Mouse (Mus musculus) CH12.LX (cell line): ENCODE results near the gene Vps45. TPM values are rescaled to one million over a fixed set of nuclear protein-coding genes. Genes with fewer than 3 reads are reported as not detected.

Experiments used
- DNase-seq: peaks from one replicate; pipeline ENCODE4 v3.0.0-alpha.2; 2013; ENCODE audit errors: extremely low read depth
- H3K27ac ChIP-seq: 2 replicates; pipeline ENCODE4 v1.5.1; 2012; ENCODE audit warnings: low read depth, mild to moderate bottlenecking, control low read depth, moderate library complexity; ENCODE audit not compliant: insufficient read depth
- H3K27me3 ChIP-seq: replicated peaks from 2 replicates; pipeline ENCODE3; 2012; ENCODE audit warnings: inconsistent platforms
- H3K36me3 ChIP-seq, 2 experiments: replicated peaks in 1 of 2; 2 replicates each; pipeline versions ENCODE3 to v1.6.1; 2012; ENCODE audit warnings: inconsistent platforms in 1 of 2, low read length in 1 of 2, mild to moderate bottlenecking in 1 of 2, mixed read lengths in 1 of 2, moderate library complexity in 1 of 2; ENCODE audit not compliant: control insufficient read depth in 1 of 2, insufficient read depth in 1 of 2
- H3K4me1 ChIP-seq, 2 experiments: 2 replicates each; pipeline ENCODE4 v1.6.1; 2012; ENCODE audit warnings: inconsistent platforms in 1 of 2, moderate library complexity in 1 of 2; ENCODE audit not compliant: insufficient read depth in 2 of 2, control insufficient read depth in 1 of 2
- H3K4me2 ChIP-seq: 2 replicates; pipeline ENCODE4 v1.6.1; 2012; ENCODE audit warnings: low read depth, mild to moderate bottlenecking, control low read depth; ENCODE audit not compliant: poor library complexity, insufficient read depth, severe bottlenecking
- H3K4me3 ChIP-seq, 3 experiments: fragments of 150-350 bp in 1 of 3; sonication (generic) in 1 of 3; replicated peaks in 1 of 3; 2 replicates each; pipeline versions ENCODE3 to v1.5.1; 2011 to 2012; ENCODE audit warnings: low read depth in 2 of 3, low read length in 2 of 3, mild to moderate bottlenecking in 2 of 3, moderate library complexity in 2 of 3, control low read depth in 1 of 3, improper control_type of control experiment in 1 of 3, inconsistent platforms in 1 of 3, mixed read lengths in 1 of 3; ENCODE audit not compliant: poor library complexity in 1 of 3
- H3K79me2 ChIP-seq: replicated peaks from 2 replicates; pipeline ENCODE4 v1.6.1; 2012; ENCODE audit warnings: mild to moderate bottlenecking, moderate library complexity; ENCODE audit not compliant: control insufficient read depth, poor library complexity, insufficient read depth, severe bottlenecking; ENCODE audit errors: extremely low read depth
- H3K9ac ChIP-seq: 2 replicates; pipeline ENCODE4 v1.6.1; 2012; ENCODE audit warnings: low read depth, mild to moderate bottlenecking, control low read depth, moderate library complexity; ENCODE audit not compliant: insufficient read depth
- H3K9me3 ChIP-seq: replicated peaks from 2 replicates; pipeline ENCODE3; 2012; ENCODE audit warnings: low read length, inconsistent platforms, mixed read lengths
- CHD1 ChIP-seq: IDR thresholded peaks from 2 replicates; pipeline ENCODE4 v1.6.1; 2012; ENCODE audit warnings: low read depth, low read length, improper control_type of control experiment, inconsistent platforms
- CHD2 ChIP-seq: IDR thresholded peaks from 2 replicates; pipeline ENCODE4 v1.6.1; 2011; ENCODE audit warnings: low read length, improper control_type of control experiment
- E2F4 ChIP-seq: IDR thresholded peaks from 2 replicates; pipeline ENCODE4 v1.6.1; 2011; ENCODE audit warnings: low read depth, low read length, improper control_type of control experiment; ENCODE audit not compliant: insufficient replicate concordance
- ETS1 ChIP-seq: conservative IDR thresholded peaks from 2 replicates; pipeline ENCODE4 v1.6.1; 2012; ENCODE audit warnings: low read depth, mild to moderate bottlenecking, inconsistent platforms, low read length, improper control_type of control experiment, moderate library complexity
- JUN ChIP-seq: IDR thresholded peaks from 2 replicates; pipeline ENCODE4 v1.6.1; 2011; ENCODE audit warnings: low read depth, mild to moderate bottlenecking, low read length, improper control_type of control experiment, moderate library complexity; ENCODE audit not compliant: insufficient read depth
- KAT2A ChIP-seq: IDR thresholded peaks from 2 replicates; pipeline ENCODE4 v1.6.1; 2012; ENCODE audit warnings: low read length, improper control_type of control experiment, inconsistent platforms; ENCODE audit not compliant: insufficient replicate concordance
- MAZ ChIP-seq: IDR thresholded peaks from 2 replicates; pipeline ENCODE4 v1.6.1; 2012; ENCODE audit warnings: low read depth, mild to moderate bottlenecking, inconsistent platforms, low read length, improper control_type of control experiment, moderate library complexity
- MEF2A ChIP-seq: IDR thresholded peaks from 2 replicates; pipeline ENCODE4 v1.6.1; 2014; ENCODE audit warnings: low read depth, mild to moderate bottlenecking, inconsistent platforms, low read length, improper control_type of control experiment, borderline replicate concordance
- NELFE ChIP-seq: IDR thresholded peaks from 2 replicates; pipeline ENCODE4 v1.6.1; 2011; ENCODE audit warnings: low read depth, low read length, improper control_type of control experiment
- NRF1 ChIP-seq: IDR thresholded peaks from 2 replicates; pipeline ENCODE4 v1.6.1; 2014; ENCODE audit warnings: low read depth, mild to moderate bottlenecking, inconsistent platforms, low read length, improper control_type of control experiment, moderate library complexity
- PAX5 ChIP-seq: IDR thresholded peaks from 2 replicates; pipeline ENCODE4 v1.6.1; 2012; ENCODE audit warnings: low read length, inconsistent platforms, mixed read lengths
- POLR2A ChIP-seq: IDR thresholded peaks from 2 replicates; pipeline ENCODE4 v1.6.1; 2011; ENCODE audit warnings: low read depth, mild to moderate bottlenecking, improper control_type of control experiment, low read length
- RCOR1 ChIP-seq: conservative IDR thresholded peaks from 2 replicates; pipeline ENCODE4 v1.6.1; 2012; ENCODE audit warnings: low read depth, mild to moderate bottlenecking, inconsistent platforms, low read length, improper control_type of control experiment
- SMC3 ChIP-seq: IDR thresholded peaks from 2 replicates; pipeline ENCODE4 v1.6.1; 2011; ENCODE audit warnings: low read depth, low read length, improper control_type of control experiment
- TBP ChIP-seq: conservative IDR thresholded peaks from 2 replicates; pipeline ENCODE4 v1.6.1; 2011; ENCODE audit warnings: low read depth, low read length, improper control_type of control experiment
- UBTF ChIP-seq: IDR thresholded peaks from 2 replicates; pipeline ENCODE4 v1.6.1; 2012; ENCODE audit warnings: low read depth, mild to moderate bottlenecking, inconsistent platforms, low read length, improper control_type of control experiment, moderate library complexity
- USF1 ChIP-seq: IDR thresholded peaks from 2 replicates; pipeline ENCODE4 v1.6.1; 2014; ENCODE audit warnings: low read depth, mild to moderate bottlenecking, inconsistent platforms, low read length, improper control_type of control experiment
- USF2 ChIP-seq: conservative IDR thresholded peaks from 2 replicates; pipeline ENCODE4 v1.6.1; 2011; ENCODE audit warnings: low read depth, low read length, improper control_type of control experiment
- ZKSCAN1 ChIP-seq: IDR thresholded peaks from 2 replicates; pipeline ENCODE4 v1.6.1; 2012; ENCODE audit warnings: low read depth, inconsistent platforms, low read length, improper control_type of control experiment, borderline replicate concordance
- ZNF384 ChIP-seq: IDR thresholded peaks from 2 replicates; pipeline ENCODE4 v1.6.1; 2012; ENCODE audit warnings: low read depth, low read length, improper control_type of control experiment, inconsistent platforms
- dilution Hi-C: fragments of 300-500 bp; cut with MboI; formaldehyde crosslinking; loops from 2 replicates; pipeline ENCODE4 v1.14.3; 2020; ENCODE audit warnings: low sequenced_read_pairs; ENCODE audit not compliant: extremely low pct_unique_long_range_greater_than_20kb, extremely low pct_ligation_motif_present
- in situ Hi-C: fragments of 300-500 bp; cut with MboI; formaldehyde crosslinking; loops from 3 replicates; pipeline ENCODE4 v1.14.3; 2019; ENCODE audit warnings: low sequenced_read_pairs, low pct_ligation_motif_present, low pct_unique_long_range_greater_than_20kb, mixed read lengths
- polyA plus RNA-seq: library from polyadenylated mRNA; unstranded; fragments of >175 nt; gene quantifications from 2 replicates; pipeline ENCODE4 v1.2.1, GENCODE M21; 2012; ENCODE audit warnings: low read depth; ENCODE audit not compliant: insufficient read length
- total RNA-seq, 2 experiments: library from RNA; depleted of rRNA; stranded (reverse); fragments of 300-350 nt in 1 of 2; fragments of >200 nt in 1 of 2; gene quantifications; 2 replicates each; pipeline ENCODE4 v1.2.3; 2012 to 2014

Vps45 gene
- total and polyA plus RNA-seq, 3 experiments, result 16.2 to 20.8 (median 16.8) TPM

DNA sequence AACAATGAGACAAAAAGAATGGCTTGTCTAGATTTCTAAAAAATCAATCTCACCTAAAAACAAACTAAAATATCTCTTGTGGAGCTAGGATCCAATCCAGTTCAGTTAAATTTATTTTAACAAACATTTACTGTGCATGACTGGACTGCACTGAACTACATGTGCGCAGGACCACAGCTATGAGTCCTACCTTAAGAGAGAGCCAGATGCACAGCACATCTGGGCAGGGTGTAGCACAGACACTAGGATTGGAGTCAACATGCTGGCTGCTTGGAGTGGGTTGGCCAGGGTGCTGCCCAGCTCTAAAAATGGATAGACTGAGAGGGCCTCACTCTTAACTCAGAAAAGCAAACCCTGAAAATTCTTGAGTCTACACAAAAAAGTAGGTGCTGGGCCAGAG lies 56.7 kb downstream of the Vps45 start:
- H3K4me1 ChIP-seq, result peaks cover 9 to 32% of the 10 kb centered on the region in 2 experiments
- no peak overlapping the region for H3K4me2 ChIP-seq
- in situ Hi-C loops (no loop called here), dilution Hi-C loops (no loop called here)
- DNase-seq, result no peak
- H3K9me3 ChIP-seq, result no peaks in the 10 kb centered on the region
- H3K36me3 ChIP-seq, result peaks cover 0 to 21% of the 10 kb centered on the region in 2 experiments
- TF ChIP-seq CHD1 (no peak), POLR2A (no peak), NRF1 (no peak), CHD2 (no peak), NELFE (no peak), USF2 (no peak), SMC3 (no peak), PAX5 (no peak), ZNF384 (no peak)
- no peaks in the 10 kb centered on the region for H3K79me2 ChIP-seq
- no peak overlapping the region for H3K27ac ChIP-seq
- no peaks in the 10 kb centered on the region for H3K27me3 ChIP-seq
- no peak overlapping the region for H3K9ac ChIP-seq
- no peak overlapping the region for H3K4me3 ChIP-seq

DNA sequence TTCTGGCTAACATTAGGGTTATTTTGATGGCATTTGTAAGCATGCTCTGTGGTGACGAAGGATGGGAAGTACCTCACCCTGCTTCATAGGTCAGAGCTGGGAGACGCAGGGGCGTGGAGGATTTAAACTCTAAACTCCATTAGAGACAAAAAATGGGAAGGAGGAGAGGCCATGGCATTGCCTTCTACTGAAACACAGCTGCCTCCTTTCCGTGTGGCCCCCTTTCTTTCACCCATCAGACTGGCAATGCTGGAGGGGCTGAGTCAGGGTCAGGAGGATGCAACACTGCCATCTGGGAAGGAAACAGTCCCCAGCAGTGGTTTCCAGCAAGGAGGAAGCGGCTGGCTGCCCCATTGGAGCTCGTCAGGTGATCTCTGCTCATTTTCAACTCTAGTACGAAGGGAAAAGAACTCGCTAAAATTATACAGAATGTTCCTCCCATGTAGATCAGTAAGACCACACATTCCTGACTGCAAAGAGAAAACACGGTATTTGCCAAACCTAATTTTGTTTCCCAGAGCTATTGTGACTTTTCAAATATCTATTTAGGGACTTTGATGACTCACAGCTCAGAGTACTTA lies 57.3 kb downstream of the Vps45 start:
- dilution Hi-C loops, result no loop called here
- DNase-seq, result no peak
- in situ Hi-C loops, result no loop called here
- Histone ChIP-seq H3K4me1 (peaks cover 10 to 37% of the 10 kb centered on the region in 2 experiments), H3K9me3 (no peaks in the 10 kb centered on the region), H3K36me3 (peaks cover 0 to 21% of the 10 kb centered on the region in 2 experiments), H3K79me2 (no peaks in the 10 kb centered on the region), H3K9ac (no peak overlapping the region), H3K27ac (no peak overlapping the region), H3K4me3 (no peak overlapping the region), H3K27me3 (no peaks in the 10 kb centered on the region), H3K4me2 (no peak overlapping the region)
- TF ChIP-seq ZKSCAN1 (no peak), SMC3 (no peak), POLR2A (no peak), NELFE (no peak), MAZ (no peak), MEF2A (no peak), KAT2A (no peak), TBP (no peak), ETS1 (no peak), JUN (no peak), E2F4 (no peak), RCOR1 (no peak), USF2 (no peak), USF1 (no peak), UBTF (no peak), ZNF384 (no peak)
